Mouse (Mus musculus): ENCODE results near the gene Cryz.

- no peak for TF ChIP-seq CTCF (IDR thresholded peaks at IDR 0.05; ENCODE audit: low read depth, low read length)
- no peak for TF ChIP-seq POLR2AphosphoS5 (IDR thresholded peaks at IDR 0.05; ENCODE audit: insufficient replicate concordance, low read depth, low read length)
- no peak for TF ChIP-seq GATA1 (IDR thresholded peaks at IDR 0.05; ENCODE audit: borderline replicate concordance, low read length)
- no peak for TF ChIP-seq TAL1 (conservative IDR thresholded peaks at IDR 0.05; ENCODE audit: low read depth, low read length)
- no peak for TF ChIP-seq GATA2 (IDR thresholded peaks at IDR 0.05; ENCODE audit: borderline replicate concordance, low read depth, low read length)
Measured at GRCm38 (mm10) chr3:154670584-154670983, 74.1 kb downstream of the Cryz start.

Measured in G1E (cell line).